Mouse (Mus musculus) CH12.LX (cell line): ENCODE measurements around the gene Dph2.

ENCODE experiments used
- EP300 ChIP-seq: IDR thresholded peaks from 2 replicates; pipeline ENCODE4 v1.6.1; 2011; ENCODE audit warnings: low read length, improper control_type of control experiment
- ETS1 ChIP-seq: conservative IDR thresholded peaks from 2 replicates; pipeline ENCODE4 v1.6.1; 2012; ENCODE audit warnings: low read depth, mild to moderate bottlenecking, inconsistent platforms, low read length, improper control_type of control experiment, moderate library complexity
- TCF12 ChIP-seq: IDR thresholded peaks from 2 replicates; pipeline ENCODE4 v1.6.1; 2014; ENCODE audit warnings: low read depth, mild to moderate bottlenecking, inconsistent platforms, low read length, improper control_type of control experiment

- TF ChIP-seq EP300 = no peak
- TF ChIP-seq TCF12 = no peak
- TF ChIP-seq ETS1 = no peak
These were observed 31.3 kb downstream of the Dph2 start for GRCm38 (mm10) chr4:117860570-117860969.
